Mouse (Mus musculus) brown adipose tissue, adult 24 weeks (tissue): Measurements from ENCODE around the gene Gm49336. TPM values are rescaled to one million over a fixed set of nuclear protein-coding genes. Genes with fewer than 3 reads are reported as not detected.
A peak's percentile ranks its signal among the peaks of the same experiment; 100 is the strongest.

ENCODE experiments used
- H3K27ac ChIP-seq: fragments of 200-500 bp; replicated peaks from 2 replicates; pipeline ENCODE4 v1.5.1; 2012; ENCODE audit warnings: low read depth, mild to moderate bottlenecking, low read length
- H3K4me1 ChIP-seq: fragments of 200-500 bp; 2 replicates; pipeline ENCODE4 v1.6.1; 2012; ENCODE audit warnings: low read length, mixed read lengths; ENCODE audit not compliant: control insufficient read depth, insufficient read depth, insufficient read length
- H3K4me3 ChIP-seq: fragments of 200-500 bp; 2 replicates; pipeline ENCODE4 v1.5.1; 2012; ENCODE audit warnings: low read depth, mild to moderate bottlenecking, low read length, moderate library complexity; ENCODE audit not compliant: insufficient read depth
- polyA plus RNA-seq: library from polyadenylated mRNA; stranded (reverse); fragments of >200 nt; gene quantifications from 2 replicates; pipeline ENCODE4 v1.2.4, GENCODE M21; 2012; ENCODE audit not compliant: missing spikeins, insufficient read depth, insufficient read length

Gm49336 gene
- polyA plus RNA-seq, 1 experiment, result 9.5 TPM

GRCm38 (mm10) chr14:60256356-60256755 is 5.0 kb upstream of the Gm49336 start:
- no peak overlapping the region for H3K4me3 ChIP-seq
- H3K4me1 ChIP-seq, result no peaks in the 10 kb centered on the region
- H3K27ac ChIP-seq, result no peak overlapping the region

DNA sequence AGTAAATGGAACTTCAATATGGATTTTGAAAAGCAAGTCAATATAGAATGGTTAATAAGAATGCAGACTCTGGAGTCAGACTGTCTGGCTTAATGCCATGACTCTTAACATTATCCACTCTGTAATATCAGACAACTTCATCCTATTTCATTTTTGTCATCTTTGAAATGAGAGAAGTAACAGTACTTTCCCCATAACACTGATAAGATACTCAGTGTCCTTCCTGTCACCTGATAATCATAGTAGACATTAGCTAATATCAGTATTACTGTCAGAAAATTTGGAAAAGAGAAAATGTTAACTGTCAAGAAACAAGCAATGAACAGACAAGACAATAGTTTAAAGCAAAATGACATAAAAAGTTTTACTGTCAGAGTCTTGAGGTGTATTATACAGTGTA is 3.5 kb upstream of the Gm49336 start:
- Histone ChIP-seq H3K4me3 (no peak overlapping the region), H3K4me1 (no peaks in the 10 kb centered on the region), H3K27ac (no peak overlapping the region)

- H3K4me3 ChIP-seq, result no peak overlapping the region
- no peak overlapping the region for H3K27ac ChIP-seq
- no peaks in the 10 kb centered on the region; the same call in 1 of the 2 replicates for H3K4me1 ChIP-seq
These were observed 2.2 kb upstream of the Gm49336 start for GRCm38 (mm10) chr14:60253466-60253865.

- H3K27ac ChIP-seq, result peak overlapping the region; percentile 91
- no peaks in the 10 kb centered on the region; the same call in 1 of the 2 replicates for H3K4me1 ChIP-seq
- peak overlapping the region; percentile 84 for H3K4me3 ChIP-seq
These were observed 995 bp upstream of the Gm49336 start for GRCm38 (mm10) chr14:60252004-60253000.

DNA sequence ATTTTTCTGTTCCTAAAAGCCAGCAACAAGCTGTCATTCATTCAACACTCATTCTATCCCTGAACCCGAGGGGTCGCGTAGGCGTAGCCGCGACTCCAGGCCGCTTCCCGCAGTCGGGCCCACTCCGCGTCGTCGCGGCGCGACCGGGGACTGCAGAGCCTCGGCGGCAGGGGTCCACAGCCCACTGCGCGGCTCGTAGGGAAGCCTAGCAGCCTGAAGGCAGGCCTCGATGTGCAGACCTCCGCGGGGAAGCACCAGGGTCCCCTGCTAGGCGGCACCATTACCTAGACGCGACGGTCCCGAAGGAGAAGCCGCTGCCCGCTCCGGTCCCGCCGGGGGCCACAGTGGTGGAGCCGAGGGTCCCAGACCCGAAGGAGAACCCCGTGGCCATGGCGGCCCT is 428 bp downstream of the Gm49336 start:
- no peaks in the 10 kb centered on the region; the same call in 1 of the 2 replicates for H3K4me1 ChIP-seq
- H3K27ac ChIP-seq, result peak overlapping the region; percentile 60
- H3K4me3 ChIP-seq, result peak overlapping the region; percentile 86

DNA sequence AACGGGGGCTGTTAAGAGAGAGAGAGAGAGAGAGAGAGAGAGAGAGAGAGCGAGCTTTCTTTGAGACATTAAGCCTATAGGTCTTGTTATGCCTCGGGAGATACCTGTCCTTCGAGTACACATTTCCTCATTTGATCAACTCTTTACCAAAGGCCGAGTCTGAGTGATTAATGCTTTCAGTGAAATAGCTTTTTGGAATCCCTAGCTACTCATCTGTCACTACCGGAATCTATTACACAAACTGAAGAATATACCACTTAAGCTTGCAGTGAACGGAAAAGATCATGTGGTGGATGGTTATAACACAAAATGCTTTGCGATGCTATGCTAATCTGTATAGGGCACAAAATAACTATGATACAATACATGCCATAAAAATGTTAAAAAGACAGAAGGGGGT is 941 bp downstream of the Gm49336 start:
- no peaks in the 10 kb centered on the region; the same call in 1 of the 2 replicates for H3K4me1 ChIP-seq
- H3K27ac ChIP-seq, result no peak overlapping the region
- H3K4me3 ChIP-seq, result peak overlapping the region; percentile 86; the same call in 1 of the 2 replicates

DNA sequence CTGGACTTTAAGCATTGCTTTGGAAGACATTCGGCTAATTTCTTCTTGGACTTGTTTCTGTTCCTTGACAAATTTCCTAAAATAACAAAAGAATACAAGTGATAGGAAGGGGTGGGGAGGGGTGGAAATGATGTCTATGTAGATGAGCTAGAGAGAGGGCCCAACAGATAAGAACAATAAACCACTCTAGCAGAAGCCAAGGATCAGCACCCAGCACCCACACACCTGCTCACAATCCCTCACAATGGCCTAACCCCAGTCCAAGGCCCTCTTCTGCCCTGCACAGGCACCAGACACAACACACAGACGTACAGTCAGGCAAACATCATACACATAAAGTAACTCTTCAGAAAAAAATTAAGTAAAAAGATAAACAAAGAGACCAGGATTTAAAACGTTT is 12.8 kb downstream of the Gm49336 start:
- Histone ChIP-seq H3K4me3 (no peak overlapping the region), H3K27ac (no peak overlapping the region), H3K4me1 (no peaks in the 10 kb centered on the region)

GRCm38 (mm10) chr14:60219886-60220285 is 31.4 kb downstream of the Gm49336 start:
- Histone ChIP-seq H3K4me3 (no peak overlapping the region), H3K27ac (no peak overlapping the region), H3K4me1 (no peaks in the 10 kb centered on the region)

DNA sequence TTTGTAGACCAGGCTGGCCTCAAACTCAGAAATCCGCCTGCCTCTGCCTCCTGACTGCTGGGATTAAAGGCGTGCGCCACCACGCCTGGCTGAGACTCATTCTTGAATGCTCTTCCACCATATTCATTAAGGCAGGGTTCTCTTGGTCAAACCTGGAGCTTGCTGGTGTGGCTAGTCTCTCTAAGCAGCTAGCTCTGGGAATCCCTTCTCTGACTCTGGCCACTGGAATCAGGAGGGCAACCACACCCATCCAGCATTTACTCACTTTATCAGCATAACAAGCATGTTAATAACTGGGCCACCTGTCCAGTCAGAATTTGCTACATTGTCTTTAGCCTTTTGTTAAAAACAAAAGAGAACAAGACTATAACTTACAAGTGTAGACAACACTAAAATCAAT is 33.7 kb downstream of the Gm49336 start:
- H3K4me3 ChIP-seq, result no peak overlapping the region
- no peaks in the 10 kb centered on the region for H3K4me1 ChIP-seq
- no peak overlapping the region for H3K27ac ChIP-seq

GRCm38 (mm10) chr14:60216125-60216524 is 35.2 kb downstream of the Gm49336 start:
- H3K4me3 ChIP-seq, result no peak overlapping the region
- no peak overlapping the region for H3K27ac ChIP-seq
- no peaks in the 10 kb centered on the region for H3K4me1 ChIP-seq

- no peak overlapping the region for H3K27ac ChIP-seq
- no peaks in the 10 kb centered on the region for H3K4me1 ChIP-seq
- no peak overlapping the region for H3K4me3 ChIP-seq
These were observed 36.3 kb downstream of the Gm49336 start for GRCm38 (mm10) chr14:60215000-60215399.

DNA sequence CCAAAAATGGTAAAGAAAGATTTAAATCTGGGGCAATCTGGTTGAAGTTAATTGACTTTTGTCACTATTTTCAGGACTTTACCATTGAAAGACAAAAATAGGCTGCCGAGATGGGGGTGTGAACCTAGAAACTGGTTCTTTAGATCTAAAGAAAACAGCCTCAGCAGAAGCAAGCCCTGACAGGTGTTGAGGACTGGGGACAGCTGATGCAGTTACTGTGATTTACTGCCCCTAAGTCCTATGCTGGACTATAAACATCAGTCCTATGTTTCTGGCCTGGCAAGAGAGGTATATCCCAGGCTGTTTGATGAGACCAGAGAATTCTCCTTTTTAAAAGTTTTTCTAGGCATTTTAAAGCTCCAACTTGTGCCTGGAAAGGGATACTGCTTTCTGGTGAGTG is 37.3 kb downstream of the Gm49336 start:
- Histone ChIP-seq H3K27ac (no peak overlapping the region), H3K4me1 (no peaks in the 10 kb centered on the region), H3K4me3 (no peak overlapping the region)

DNA sequence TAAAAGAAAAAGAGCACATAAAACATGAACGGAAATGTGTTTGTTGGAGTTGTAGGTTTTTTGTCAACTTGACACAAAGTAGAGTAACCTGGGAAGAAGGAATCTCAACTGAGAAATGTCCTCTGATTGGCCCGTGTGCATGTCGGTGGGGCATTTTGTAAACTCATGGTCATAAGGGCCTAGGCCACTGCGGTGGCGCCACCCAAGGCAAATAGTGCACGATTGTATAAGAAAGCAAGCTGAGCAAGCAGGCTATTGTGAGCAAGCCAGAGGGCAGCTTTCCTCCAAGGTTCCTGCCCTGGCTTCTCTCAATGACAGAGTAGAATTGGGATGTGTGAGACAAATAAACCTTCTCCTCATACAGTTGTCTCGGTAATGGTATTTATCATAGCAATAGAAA is 42.1 kb downstream of the Gm49336 start:
- no peaks in the 10 kb centered on the region for H3K4me1 ChIP-seq
- H3K4me3 ChIP-seq, result no peak overlapping the region
- H3K27ac ChIP-seq, result no peak overlapping the region

DNA sequence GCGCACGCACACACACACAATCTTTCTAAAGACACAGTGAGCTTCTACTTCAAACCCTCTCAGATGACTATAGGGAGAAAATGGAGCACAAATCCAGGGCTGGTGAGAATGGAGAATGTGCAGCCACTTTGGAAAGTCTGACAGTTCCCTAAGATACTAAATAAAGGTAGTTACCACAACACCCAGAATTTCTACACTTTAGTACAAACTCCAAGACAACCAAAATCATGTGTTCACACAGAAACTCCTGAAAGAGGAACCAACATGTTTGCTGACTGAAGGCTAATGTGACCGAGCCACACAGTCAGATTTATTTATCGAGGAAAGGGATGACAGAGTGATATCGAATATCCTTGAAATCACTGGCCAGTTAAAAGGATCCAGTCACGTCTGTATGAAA is 46.3 kb downstream of the Gm49336 start:
- no peak overlapping the region for H3K4me3 ChIP-seq
- no peaks in the 10 kb centered on the region for H3K4me1 ChIP-seq
- H3K27ac ChIP-seq, result no peak overlapping the region

GRCm38 (mm10) chr14:60196884-60197283 is 54.4 kb downstream of the Gm49336 start, which contains the start of gene Atp8a2:
Gene Atp8a2, minus strand, starts transcription at chr14:60197179.
- Histone ChIP-seq H3K4me1 (no peaks in the 10 kb centered on the region), H3K27ac (no peak within 1 kb of the TSS), H3K4me3 (no peak within 1 kb of the TSS)

DNA sequence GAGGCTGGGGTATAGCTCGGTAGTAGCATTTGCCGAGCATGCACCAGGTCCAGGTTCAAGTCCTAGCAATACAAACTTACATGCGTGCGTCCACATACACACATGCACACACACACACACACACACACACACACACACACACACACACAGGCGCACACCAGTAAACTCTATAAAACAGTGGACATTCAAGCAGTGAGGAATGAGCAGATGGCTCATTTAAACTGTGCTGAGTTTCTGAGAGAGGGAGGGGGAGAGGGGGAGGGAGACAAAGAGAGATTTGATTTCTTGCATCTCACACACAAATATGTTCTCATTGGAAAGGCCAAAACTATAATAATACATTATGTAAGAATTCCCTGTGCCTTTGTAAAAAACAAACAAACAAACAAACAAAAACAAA is 55.3 kb downstream of the Gm49336 start:
- no peaks in the 10 kb centered on the region for H3K4me1 ChIP-seq
- no peak overlapping the region for H3K4me3 ChIP-seq
- no peak overlapping the region for H3K27ac ChIP-seq
